Mouse (Mus musculus): ENCODE data around the gene Cplane1.
"Not testable (repeated sequence)": the region's sequence is repeated elsewhere in the genome, so short reads cannot be mapped to it uniquely, and the experiment has no call there.

The Cplane1 gene

DNA sequence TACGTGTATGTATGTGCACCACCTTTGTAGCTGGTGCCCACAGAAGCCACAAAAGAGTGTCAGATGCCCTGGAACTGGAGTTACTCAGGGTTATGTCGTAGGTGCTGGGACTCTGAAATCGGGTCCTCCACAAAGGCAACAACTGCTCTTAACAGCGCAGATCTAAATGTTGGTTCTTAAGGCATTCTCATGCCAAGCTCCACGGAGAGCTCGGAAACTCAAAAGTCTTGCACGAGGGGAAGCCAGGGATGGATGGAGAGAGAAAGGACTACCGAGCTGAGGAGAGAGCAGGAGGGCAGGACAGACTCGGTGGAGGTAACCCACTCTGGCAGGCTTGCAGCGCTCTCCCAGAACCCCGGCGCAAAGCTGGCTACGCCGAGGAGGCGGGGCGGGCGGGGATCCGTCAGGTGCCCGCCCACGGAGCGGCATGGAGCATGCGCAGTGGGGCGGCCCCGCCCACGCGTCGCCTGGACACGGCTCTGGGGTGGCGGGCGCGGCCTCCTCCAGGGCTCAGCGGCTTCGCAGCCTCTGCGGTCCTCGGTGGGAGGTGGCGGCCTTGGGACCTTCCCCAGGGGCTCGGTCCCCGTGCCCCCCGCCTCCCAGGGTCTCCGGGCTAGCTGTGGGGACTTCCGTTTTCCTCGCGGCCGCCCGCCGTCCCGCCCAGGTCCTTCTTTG lies at the start of gene Cplane1:
Gene Cplane1, plus strand, starts transcription at position 516 of the 675 bp plus-strand sequence.
- peak; percentile 87 for DNase-seq (ENCODE audit: low read depth, low spot score)

- DNase-seq (ENCODE audit: low read depth, low spot score), result no peak
Measured at GRCm38 (mm10) chr15:8129281-8129680, 39.6 kb upstream of the Cplane1 start.

GRCm38 (mm10) chr15:8131268-8131667 lies 37.6 kb upstream of the Cplane1 start:
- DNase-seq (ENCODE audit: low read depth, low spot score), result no peak

- DNase-seq (ENCODE audit: low read depth, low spot score), result no peak
Measured at GRCm38 (mm10) chr15:8131761-8132160, 37.1 kb upstream of the Cplane1 start.

DNA sequence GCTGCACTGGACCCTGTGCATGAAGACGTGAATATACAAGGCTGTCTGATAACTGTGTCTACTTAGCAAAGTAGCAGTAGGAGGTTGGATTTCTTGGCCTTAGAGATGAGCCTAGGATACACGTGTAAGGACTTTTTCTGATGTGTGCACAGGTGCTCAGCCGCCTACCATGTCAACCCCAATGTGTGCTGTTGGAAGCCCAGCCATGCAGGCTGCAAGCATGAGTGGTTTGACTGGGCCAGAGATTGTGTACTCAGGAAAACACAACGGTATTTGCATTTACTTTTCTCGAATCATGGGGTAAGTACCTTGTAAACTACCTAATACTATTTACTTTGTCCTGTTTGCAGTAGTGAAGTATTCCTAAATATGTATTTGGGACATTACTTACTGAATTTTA lies 33.3 kb upstream of the Cplane1 start:
- DNase-seq (ENCODE audit: low read depth, low spot score), result no peak

DNA sequence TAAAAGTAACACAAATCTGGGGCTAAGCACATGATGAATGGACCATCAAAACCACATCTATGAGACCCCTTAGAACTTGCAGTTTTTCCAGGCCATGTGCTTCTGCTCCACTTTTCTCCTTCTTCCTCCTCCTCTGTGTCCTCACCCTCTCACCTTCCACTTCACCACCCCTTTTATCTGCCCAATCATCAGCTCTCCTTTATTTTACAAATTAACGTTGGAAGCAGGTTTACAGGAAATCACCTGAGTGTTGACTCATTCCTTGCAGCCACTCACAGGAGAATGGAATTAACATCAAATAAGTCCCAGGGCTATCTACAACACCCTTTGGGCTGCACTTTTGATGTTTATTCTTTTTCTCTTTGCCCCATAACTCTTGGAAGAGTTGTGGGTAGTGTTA lies 7.1 kb upstream of the Cplane1 start:
- no peak for DNase-seq (ENCODE audit: low read depth, low spot score)

- peak; percentile 4 for DNase-seq (ENCODE audit: low read depth, low spot score)
Measured at GRCm38 (mm10) chr15:8169266-8169746, 400 bp downstream of the Cplane1 start.

- DNase-seq (ENCODE audit: low read depth, low spot score), result no peak
Measured at GRCm38 (mm10) chr15:8189563-8189962, 20.7 kb downstream of the Cplane1 start.

- no peak for DNase-seq (ENCODE audit: low read depth, low spot score)
Measured at GRCm38 (mm10) chr15:8190435-8190834, 21.5 kb downstream of the Cplane1 start.

GRCm38 (mm10) chr15:8200317-8200716 lies 31.4 kb downstream of the Cplane1 start:
- DNase-seq (ENCODE audit: low read depth, low spot score), result no peak

DNA sequence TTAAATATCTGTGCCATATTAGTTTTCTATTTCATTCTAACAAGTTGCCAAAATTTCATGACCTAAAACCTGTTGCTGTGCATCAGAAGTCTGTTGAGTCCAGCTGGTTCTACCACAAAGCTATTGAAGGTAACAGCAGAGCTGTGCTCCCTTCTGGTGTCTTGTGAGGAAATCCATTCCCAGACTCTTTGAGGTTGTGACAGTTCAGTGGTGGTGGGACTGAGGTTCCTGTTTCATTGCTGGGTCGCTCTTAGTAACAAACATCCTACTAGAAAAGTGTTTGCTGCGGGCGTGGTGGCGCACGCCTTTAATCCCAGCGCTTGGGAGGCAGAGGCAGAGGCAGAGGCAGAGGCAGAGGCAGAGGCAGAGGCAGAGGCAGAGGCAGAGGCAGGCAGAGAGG lies 39.5 kb downstream of the Cplane1 start:
- no peak for DNase-seq (ENCODE audit: low read depth, low spot score)

DNA sequence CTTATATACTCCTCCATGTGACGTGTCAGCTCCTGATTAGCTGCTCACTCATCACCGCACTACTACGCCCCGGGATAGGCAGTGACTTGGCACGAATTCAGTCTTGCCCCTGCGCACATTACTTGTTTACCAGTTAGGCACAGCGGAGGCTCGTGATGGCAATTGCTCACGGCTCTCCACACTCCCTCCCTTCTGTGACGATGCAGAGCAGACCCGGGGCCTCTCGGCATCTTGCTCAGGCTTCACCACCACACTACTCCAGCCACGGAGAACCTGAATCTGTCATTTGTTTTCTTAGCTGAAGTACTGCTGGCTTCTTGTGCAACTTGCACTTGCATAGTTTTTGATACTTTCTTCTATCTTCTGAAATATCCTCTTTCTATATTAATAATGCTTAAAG lies 45.9 kb downstream of the Cplane1 start:
- no peak for DNase-seq (ENCODE audit: low read depth, low spot score)

- DNase-seq (ENCODE audit: low read depth, low spot score), result not testable (repeated sequence)
Measured at GRCm38 (mm10) chr15:8234167-8234566, 65.3 kb downstream of the Cplane1 start.

DNA sequence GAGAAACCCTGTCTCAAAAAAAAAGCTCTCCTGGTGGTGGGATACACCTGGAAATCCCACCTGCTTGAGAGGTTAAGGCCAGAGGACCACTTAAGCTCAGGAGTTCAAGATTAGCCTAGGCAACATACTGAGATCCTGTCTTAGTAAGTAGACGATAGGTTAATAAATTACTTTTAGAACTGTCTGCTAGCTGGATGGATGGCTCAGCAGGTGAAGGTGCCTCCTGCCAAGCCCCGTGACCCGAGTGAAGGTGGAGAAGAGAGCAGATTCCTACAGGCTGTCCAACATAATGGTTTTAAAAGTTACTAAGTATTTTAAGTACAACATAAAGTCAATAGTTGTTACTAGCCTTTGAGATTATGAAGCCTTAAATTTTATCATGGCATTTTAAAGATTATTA lies 97.0 kb downstream of the Cplane1 start:
- no peak for DNase-seq (ENCODE audit: low read depth, low spot score)

DNA sequence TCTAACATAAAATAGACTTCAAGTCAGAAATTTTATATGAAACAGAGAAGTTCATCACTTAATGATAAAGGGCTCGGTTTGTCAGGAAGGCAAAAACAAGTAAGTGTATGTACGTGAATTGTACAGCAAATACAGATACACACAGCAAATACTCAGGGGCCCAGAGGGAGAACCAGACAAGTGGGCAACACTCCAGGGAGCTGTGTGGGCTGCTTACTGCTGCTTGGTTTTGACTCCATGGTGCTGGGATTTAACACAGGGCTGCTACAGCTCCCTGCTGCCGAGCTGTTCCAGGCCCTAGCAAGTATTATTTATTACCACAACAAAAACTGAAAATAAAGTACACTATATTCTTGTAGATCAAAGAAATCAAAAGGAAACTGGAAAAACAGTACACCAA lies 98.3 kb downstream of the Cplane1 start:
- no peak for DNase-seq (ENCODE audit: low read depth, low spot score)

- no peak for DNase-seq (ENCODE audit: low read depth, low spot score)
Measured at GRCm38 (mm10) chr15:8268231-8268630, 99.3 kb downstream of the Cplane1 start.

DNA sequence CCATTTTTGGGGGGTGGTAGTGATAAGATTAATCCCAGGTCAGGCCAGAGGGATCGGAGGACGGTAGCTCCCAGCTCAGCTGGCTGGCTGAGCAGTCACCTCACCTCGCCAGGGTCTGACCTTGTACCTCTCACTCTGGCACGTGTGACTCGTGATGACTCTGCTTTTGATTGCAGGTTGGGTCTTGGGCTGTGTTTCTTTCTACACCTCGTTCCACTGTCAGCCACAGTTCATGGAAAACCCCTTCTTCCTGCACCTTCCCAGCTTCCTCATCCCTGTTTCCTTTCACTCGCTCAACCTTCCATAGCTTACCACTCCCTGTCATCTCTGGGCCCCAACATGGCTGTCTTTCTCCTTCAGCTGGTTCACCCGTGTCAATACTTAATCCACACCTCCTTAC lies 103.0 kb downstream of the Cplane1 start:
- no peak for DNase-seq (ENCODE audit: low read depth, low spot score)

GRCm38 (mm10) chr15:8277916-8278315 lies 109.0 kb downstream of the Cplane1 start:
- DNase-seq (ENCODE audit: low read depth, low spot score), result not testable (repeated sequence)

DNA sequence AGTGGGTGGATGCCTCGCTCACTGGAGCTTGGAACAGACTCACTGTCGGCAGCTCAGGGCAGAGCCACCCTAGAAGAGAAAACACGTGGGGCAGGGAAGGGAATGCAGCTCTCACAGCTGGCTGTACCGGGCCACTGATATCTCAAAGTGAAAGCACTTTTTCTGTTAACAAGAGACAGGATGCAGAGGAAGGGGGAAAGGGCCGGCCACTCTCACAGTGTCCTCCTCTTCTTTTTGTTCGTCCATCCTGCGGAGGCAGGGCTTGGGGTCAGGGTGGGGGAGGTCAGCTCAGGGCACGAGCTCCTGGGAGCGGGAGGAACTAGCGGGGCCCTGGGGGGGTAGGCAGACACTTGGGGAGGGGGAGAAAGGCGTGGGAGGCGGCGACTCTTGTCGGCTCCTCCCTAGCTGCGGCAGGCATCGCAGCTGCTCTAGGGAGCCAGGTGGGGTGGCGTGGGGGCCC lies 110.4 kb downstream of the Cplane1 start:
- DNase-seq (ENCODE audit: low read depth, low spot score), result no peak

GRCm38 (mm10) chr15:8279929-8280610 lies 111.2 kb downstream of the Cplane1 start:
- DNase-seq (ENCODE audit: low read depth, low spot score), result no peak

GRCm38 (mm10) chr15:8281701-8282100 lies 112.8 kb downstream of the Cplane1 start:
- DNase-seq (ENCODE audit: low read depth, low spot score), result no peak

DNA sequence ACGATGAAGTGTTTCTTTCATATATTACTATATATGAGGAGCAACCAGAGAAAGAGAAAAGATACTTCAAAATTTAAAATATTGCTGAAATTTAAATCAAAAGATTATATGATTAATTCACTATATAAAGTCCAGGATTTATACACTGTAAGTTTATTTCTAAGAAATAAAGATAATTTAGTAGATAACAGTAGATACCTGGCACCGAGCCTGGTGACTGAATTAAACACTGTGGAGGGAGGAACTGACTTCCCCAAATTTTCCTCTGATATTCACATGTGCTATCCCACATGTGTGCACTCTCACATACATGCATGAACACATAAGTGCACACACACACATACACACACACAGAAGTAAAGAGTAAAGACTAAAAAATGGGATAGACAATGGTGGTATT lies 113.2 kb downstream of the Cplane1 start:
- no peak for DNase-seq (ENCODE audit: low read depth, low spot score)

DNA sequence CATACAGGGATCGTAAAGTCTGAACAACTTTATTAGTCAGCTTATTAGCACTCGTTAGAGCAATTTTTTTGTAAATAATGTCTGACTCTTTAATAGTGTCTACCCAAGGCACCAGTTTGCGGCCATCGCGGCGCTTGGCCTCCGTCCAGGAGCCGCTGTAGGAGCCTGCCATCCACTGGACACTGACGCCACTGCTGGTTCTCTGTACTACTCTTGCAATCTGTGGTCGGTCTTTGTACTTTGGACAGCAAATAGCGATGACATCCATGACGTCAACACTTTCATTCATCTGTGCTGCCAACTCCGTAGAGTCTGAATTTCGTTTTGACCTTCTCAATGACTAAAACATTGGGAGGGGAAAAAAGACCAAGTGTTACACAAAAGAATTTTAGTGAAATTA lies 122.3 kb downstream of the Cplane1 start:
- DNase-seq (ENCODE audit: low read depth, low spot score), result no peak

Measured in c-Kit-negative CD71-positive TER-119-positive erythroid progenitor cells, embryonic 14.5 days (primary cell).